Mouse (Mus musculus) kidney, postnatal 0 days (tissue): ENCODE data around the gene 6430548M08Rik. TPM values are rescaled to one million over a fixed set of nuclear protein-coding genes. Genes with fewer than 3 reads are reported as not detected.

Experiments used
- ATAC-seq: fragments of 200-750 bp; cut with Nextera tagmentation; replicated peaks from 2 replicates; pipeline ENCODE4 v1.8.0; 2017; ENCODE audit warnings: low read depth, moderate number of reproducible peaks, moderate TSS enrichment, moderate library complexity; ENCODE audit not compliant: low FRiP score
- DNase-seq: peaks from one replicate; pipeline ENCODE4 v3.0.0-alpha.2; 2016; ENCODE audit warnings: low spot score
- H3K27ac ChIP-seq: fragments of 300-500 bp; sonication (generic); 2 replicates; pipeline ENCODE4 v1.5.1; 2014; ENCODE audit warnings: mild to moderate bottlenecking
- H3K27me3 ChIP-seq: fragments of 300-500 bp; sonication (generic); 2 replicates; pipeline ENCODE4 v1.6.1; 2014; ENCODE audit warnings: low read length, mixed read lengths; ENCODE audit not compliant: insufficient read depth
- H3K36me3 ChIP-seq: fragments of 300-500 bp; sonication (generic); 2 replicates; pipeline ENCODE4 v1.6.1; 2014; ENCODE audit warnings: low read length, mixed read lengths; ENCODE audit not compliant: insufficient read depth
- H3K4me1 ChIP-seq: fragments of 300-500 bp; sonication (generic); replicated peaks from 2 replicates; pipeline ENCODE4 v1.6.1; 2014; ENCODE audit warnings: antibody characterized with exemption, low read length, mixed read lengths; ENCODE audit not compliant: insufficient read depth
- H3K4me2 ChIP-seq: fragments of 300-500 bp; sonication (generic); 2 replicates; pipeline ENCODE4 v1.6.1; 2014; ENCODE audit warnings: mild to moderate bottlenecking, low read length, moderate library complexity, mixed read lengths
- H3K4me3 ChIP-seq: fragments of 300-500 bp; sonication (generic); replicated peaks from 2 replicates; pipeline ENCODE4 v1.5.1; 2014; ENCODE audit warnings: low read depth, low read length
- H3K9ac ChIP-seq: fragments of 300-500 bp; sonication (generic); 2 replicates; pipeline ENCODE4 v1.6.1; 2014; ENCODE audit warnings: low read depth, low read length
- H3K9me3 ChIP-seq: fragments of 300-500 bp; sonication (generic); replicated peaks from 2 replicates; pipeline ENCODE4 v1.6.1; 2016; ENCODE audit warnings: low read length, inconsistent platforms, mixed read lengths
- CTCF ChIP-seq: IDR thresholded peaks from 2 replicates; pipeline ENCODE4 v1.5.1; 2016; ENCODE audit warnings: antibody characterized with exemption, low read depth, mild to moderate bottlenecking, moderate library complexity
- WGBS: fragments of 180-500 bp; shearing (Covaris S2); extraction: QIAGEN DNeasy Blood & Tissue Kit; methylation state at CpG from one replicate; pipeline ENCODE4 v1.1.7; 2014; 5-methylcytosine and 5-hydroxymethylcytosine counted together
- polyA plus RNA-seq: library from polyadenylated mRNA; unstranded; fragments of >200 nt; fragmentation: Nextera tagmentation; extraction: Ambion mirVana; gene quantifications from 2 replicates; pipeline ENCODE4 v1.2.1, GENCODE M21; 2015

The 6430548M08Rik gene
- polyA plus RNA-seq, 1 experiment from 2014 or later: 6.9 TPM

GRCm38 (mm10) chr8:120101068-120101972 is 12.6 kb upstream of the 6430548M08Rik start, which contains the start of gene Zdhhc7:
Zdhhc7 (minus strand) TSS chr8:120101482.
- peak within 1 kb of the TSS; percentile 89 for H3K27ac ChIP-seq
- H3K9ac ChIP-seq: peak within 1 kb of the TSS; percentile 89
- TF ChIP-seq CTCF: no peak
- peaks cover 12% of the 10 kb centered on the region for H3K4me1 ChIP-seq
- DNase-seq (peak; percentile 85), ATAC-seq (peak; percentile 72)
- H3K4me2 ChIP-seq: peak within 1 kb of the TSS; percentile 95
- H3K9me3 ChIP-seq: no peaks in the 10 kb centered on the region
- H3K27me3 ChIP-seq: no peaks in the 10 kb centered on the region
- under 1% methylated on average over 87 of the region's 88 CpGs for WGBS
- peak within 1 kb of the TSS; percentile 97 for H3K4me3 ChIP-seq
- H3K36me3 ChIP-seq: no peaks in the 10 kb centered on the region

DNA sequence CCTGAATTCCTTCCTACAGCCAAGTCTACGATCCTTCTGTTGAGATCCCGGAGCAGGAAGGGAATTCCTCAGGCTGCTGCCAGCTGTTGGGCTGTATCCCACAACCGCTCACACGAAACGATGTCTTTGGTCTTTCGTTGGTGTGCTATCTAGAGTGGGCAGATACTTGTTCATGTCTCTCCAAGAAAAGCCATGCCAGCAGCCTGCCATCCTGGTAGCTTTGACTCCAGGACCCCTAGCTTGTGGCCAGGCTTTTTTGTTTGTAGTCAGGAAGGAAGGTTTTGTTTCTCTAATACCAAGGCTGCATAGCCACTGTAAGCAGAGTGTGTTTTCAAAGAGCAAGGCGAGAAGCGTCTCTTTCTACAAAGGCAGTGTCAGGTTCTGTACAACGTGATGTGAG is 10.0 kb upstream of the 6430548M08Rik start:
- 76% methylated on average over 9 of the region's 9 CpGs for WGBS
- Histone ChIP-seq H3K36me3 (no peaks in the 10 kb centered on the region), H3K4me3 (no peak overlapping the region), H3K4me2 (no peak overlapping the region), H3K27me3 (no peaks in the 10 kb centered on the region), H3K4me1 (peaks cover 12% of the 10 kb centered on the region), H3K9me3 (no peaks in the 10 kb centered on the region), H3K27ac (peak overlapping the region; percentile 54), H3K9ac (no peak overlapping the region)
- TF ChIP-seq CTCF: no peak
- ATAC-seq (no peak), DNase-seq (no peak)

DNA sequence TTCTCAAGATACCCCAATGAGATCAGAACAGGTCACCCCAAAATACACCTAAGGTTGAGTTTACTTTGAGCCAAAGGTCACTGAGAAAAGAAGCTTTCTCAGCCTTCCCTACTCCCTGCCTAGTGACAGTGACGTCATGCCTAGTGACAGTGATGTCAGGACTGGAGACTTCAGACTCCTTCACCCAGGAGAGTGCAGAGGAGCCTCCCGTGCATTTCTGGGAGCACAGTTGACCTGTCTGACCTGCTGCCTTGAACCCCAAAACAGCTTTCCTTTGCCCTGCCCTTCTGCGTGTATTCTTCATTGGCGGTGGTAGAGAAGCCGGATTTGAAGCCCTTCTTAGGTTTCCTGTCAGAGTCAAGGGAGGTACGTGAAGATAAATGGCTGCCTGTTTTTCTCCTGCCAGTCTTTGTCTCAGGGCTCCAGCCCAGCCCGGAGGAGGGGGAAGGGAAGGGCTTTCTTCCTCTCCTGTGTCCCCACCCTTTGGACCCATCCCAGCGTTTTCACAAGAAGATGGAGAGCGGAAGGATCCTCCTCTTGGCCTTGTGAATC is 9.2 kb upstream of the 6430548M08Rik start:
- Histone ChIP-seq H3K9me3 (no peaks in the 10 kb centered on the region), H3K4me3 (no peak overlapping the region), H3K4me2 (no peak overlapping the region), H3K9ac (no peak overlapping the region), H3K36me3 (no peaks in the 10 kb centered on the region), H3K27ac (peak overlapping the region; percentile 54), H3K4me1 (peaks cover 11% of the 10 kb centered on the region), H3K27me3 (no peaks in the 10 kb centered on the region)
- DNase-seq: peak; percentile 57
- ATAC-seq: no peak
- WGBS: 33% methylated on average over 9 of the region's 9 CpGs
- TF ChIP-seq CTCF: no peak

DNA sequence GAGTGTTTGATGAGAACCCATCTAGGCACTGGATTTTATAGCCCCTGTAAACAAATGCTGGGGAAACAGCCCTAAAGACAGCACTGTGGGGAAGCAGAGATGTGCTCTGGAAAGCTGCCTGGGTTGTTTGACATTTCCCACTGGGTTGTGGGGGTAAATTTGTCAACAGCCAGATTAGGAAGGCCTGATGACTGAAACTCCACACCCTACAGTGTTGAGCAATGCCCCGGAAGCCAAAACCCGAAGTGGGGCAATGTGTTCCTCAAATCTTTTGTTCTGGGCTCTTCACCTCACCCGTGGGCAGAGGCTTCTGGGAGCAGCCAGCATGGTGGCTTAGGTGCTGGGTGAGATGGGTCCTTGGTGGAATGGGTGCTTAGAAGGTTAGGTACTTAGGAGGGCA is 4.8 kb upstream of the 6430548M08Rik start:
- Histone ChIP-seq H3K27me3 (no peaks in the 10 kb centered on the region), H3K27ac (no peak overlapping the region), H3K36me3 (no peaks in the 10 kb centered on the region), H3K4me1 (peaks cover under 1% of the 10 kb centered on the region; the same call in 1 of the 2 replicates), H3K4me2 (no peak overlapping the region), H3K9me3 (no peaks in the 10 kb centered on the region), H3K4me3 (no peak overlapping the region), H3K9ac (no peak overlapping the region)
- no peak for ATAC-seq
- WGBS: 15% methylated on average over 3 of the region's 3 CpGs
- no peak for TF ChIP-seq CTCF
- no peak for DNase-seq

- WGBS: 85% methylated on average over 4 of the region's 4 CpGs
- Histone ChIP-seq H3K9ac (no peak overlapping the region), H3K4me2 (no peak overlapping the region), H3K4me1 (peaks cover 8% of the 10 kb centered on the region; the same call in 1 of the 2 replicates), H3K9me3 (no peaks in the 10 kb centered on the region), H3K4me3 (no peak overlapping the region), H3K27me3 (peaks cover 11% of the 10 kb centered on the region; the same call in 1 of the 2 replicates), H3K36me3 (no peaks in the 10 kb centered on the region), H3K27ac (no peak overlapping the region)
- ATAC-seq: no peak
- no peak for DNase-seq
- TF ChIP-seq CTCF: no peak
Observed at GRCm38 (mm10) chr8:120110966-120111365, 3.0 kb upstream of the 6430548M08Rik start.

GRCm38 (mm10) chr8:120111382-120111781 is 2.6 kb upstream of the 6430548M08Rik start:
- WGBS: 79% methylated on average over 4 of the region's 4 CpGs
- Histone ChIP-seq H3K9ac (no peak overlapping the region), H3K9me3 (no peaks in the 10 kb centered on the region), H3K4me1 (peaks cover 8% of the 10 kb centered on the region; the same call in 1 of the 2 replicates), H3K4me2 (no peak overlapping the region), H3K4me3 (no peak overlapping the region), H3K36me3 (no peaks in the 10 kb centered on the region), H3K27me3 (peaks cover 11% of the 10 kb centered on the region; the same call in 1 of the 2 replicates), H3K27ac (no peak overlapping the region)
- TF ChIP-seq CTCF: no peak
- DNase-seq (no peak), ATAC-seq (no peak)
